Mouse (Mus musculus): ENCODE results near the gene Csnk1g2.
A peak's percentile ranks its signal among the peaks of the same experiment; 100 is the strongest.
"Not testable (repeated sequence)": the region's sequence is repeated elsewhere in the genome, so short reads cannot be mapped to it uniquely, and the experiment has no call there.

The Csnk1g2 gene

GRCm38 (mm10) chr10:80602698-80603325 is 19.8 kb upstream of the Csnk1g2 start, which contains the start of the genes Scamp4 and Adat3:
Scamp4 (plus strand) TSS chr10:80602872.
Adat3 (plus strand) TSS chr10:80602880.
- peak; percentile 97 for DNase-seq

GRCm38 (mm10) chr10:80603364-80603763 is 19.3 kb upstream of the Csnk1g2 start:
- no peak for DNase-seq

GRCm38 (mm10) chr10:80604001-80604509 is 18.6 kb upstream of the Csnk1g2 start:
- no peak for DNase-seq

GRCm38 (mm10) chr10:80604988-80605387 is 17.6 kb upstream of the Csnk1g2 start:
- DNase-seq: no peak

GRCm38 (mm10) chr10:80605721-80606120 is 16.9 kb upstream of the Csnk1g2 start, which contains the start of gene Gm49322:
Gm49322 (plus strand) TSS chr10:80606021.
- not testable (repeated sequence) for DNase-seq

GRCm38 (mm10) chr10:80606306-80606705 is 16.3 kb upstream of the Csnk1g2 start:
- no peak for DNase-seq

GRCm38 (mm10) chr10:80606737-80607350 is 15.8 kb upstream of the Csnk1g2 start:
- no peak for DNase-seq

- DNase-seq: no peak
Observed at GRCm38 (mm10) chr10:80608435-80608834, 14.2 kb upstream of the Csnk1g2 start.

- no peak for DNase-seq
Observed at GRCm38 (mm10) chr10:80609269-80609924, 13.2 kb upstream of the Csnk1g2 start.

GRCm38 (mm10) chr10:80610116-80610785 is 12.4 kb upstream of the Csnk1g2 start:
- no peak for DNase-seq

- peak; percentile 64 for DNase-seq
Observed at GRCm38 (mm10) chr10:80611024-80611423, 11.6 kb upstream of the Csnk1g2 start.

GRCm38 (mm10) chr10:80611905-80612304 is 10.7 kb upstream of the Csnk1g2 start:
- DNase-seq: no peak

- no peak for DNase-seq
Observed at GRCm38 (mm10) chr10:80613821-80614220, 8.8 kb upstream of the Csnk1g2 start.

- DNase-seq: no peak
Observed at GRCm38 (mm10) chr10:80614351-80614750, 8.3 kb upstream of the Csnk1g2 start.

- DNase-seq: no peak
Observed at GRCm38 (mm10) chr10:80618181-80618580, 4.5 kb upstream of the Csnk1g2 start.

GRCm38 (mm10) chr10:80619465-80620244 is 3.0 kb upstream of the Csnk1g2 start:
- peak; percentile 26 for DNase-seq

GRCm38 (mm10) chr10:80620365-80620764 is 2.3 kb upstream of the Csnk1g2 start:
- DNase-seq: no peak

- peak; percentile 24 for DNase-seq
Observed at GRCm38 (mm10) chr10:80620796-80621689, 1.6 kb upstream of the Csnk1g2 start.

- DNase-seq: no peak
Observed at GRCm38 (mm10) chr10:80621690-80621939, 1.0 kb upstream of the Csnk1g2 start.

GRCm38 (mm10) chr10:80621940-80622660 is 538 bp upstream of the Csnk1g2 start:
- peak; percentile 100 for DNase-seq
